Mouse (Mus musculus) spleen, adult 12 weeks (tissue): ENCODE data around the gene Ptprn2.
"Not testable (repeated sequence)": the region's sequence is repeated elsewhere in the genome, so short reads cannot be mapped to it uniquely, and the experiment has no call there.

Experiments used
- DNase-seq: peaks from one replicate; pipeline ENCODE4 v3.0.0; 2022; ENCODE audit warnings: low spot score

Gene Ptprn2

DNA sequence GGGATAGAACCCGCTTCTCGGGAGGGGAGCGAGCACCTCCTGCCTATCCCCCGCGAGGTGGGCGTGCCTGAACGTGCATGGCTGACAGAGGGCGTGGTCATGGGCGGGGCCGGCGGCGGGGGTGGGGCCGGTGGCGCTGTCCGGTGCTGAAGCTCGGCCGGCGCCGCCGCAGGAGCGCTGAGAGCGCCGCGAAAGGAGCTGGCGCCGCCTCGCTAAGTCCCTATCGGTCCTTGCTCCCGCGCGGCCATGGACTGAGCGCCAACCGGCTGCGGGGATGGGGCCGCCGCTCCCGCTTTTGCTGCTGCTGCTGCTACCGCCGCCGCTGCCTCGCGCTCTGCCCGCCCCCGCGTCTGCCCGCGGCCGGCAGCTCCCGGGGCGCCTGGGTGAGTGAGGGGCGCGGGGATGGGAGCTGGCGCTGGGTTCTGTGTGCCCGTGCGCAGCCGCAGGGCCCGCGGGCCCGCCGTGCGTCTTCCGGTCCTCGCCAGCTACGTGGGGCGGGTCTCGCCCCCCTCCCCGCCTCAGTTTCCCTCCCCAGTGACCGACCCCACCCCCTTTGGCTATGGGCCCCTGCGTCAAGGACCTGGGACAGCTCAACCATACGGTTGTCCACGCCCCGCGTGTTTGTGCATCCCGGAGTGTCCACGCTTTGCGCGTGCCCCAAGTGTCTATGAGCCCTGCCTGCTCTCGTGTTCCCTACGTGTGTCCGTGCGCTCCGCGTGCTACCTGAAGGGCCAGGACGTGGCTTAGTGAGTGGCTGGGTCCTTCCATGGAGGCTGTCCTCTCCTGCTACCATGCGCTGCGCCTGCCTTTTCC lies at the start of gene Ptprn2:
Ptprn2 (plus strand) TSS at position 130 of the 813 bp plus-strand sequence.
- DNase-seq = no peak

GRCm38 (mm10) chr12:116436125-116436524 lies 49.4 kb upstream of the Ptprn2 start:
- DNase-seq = no peak

DNA sequence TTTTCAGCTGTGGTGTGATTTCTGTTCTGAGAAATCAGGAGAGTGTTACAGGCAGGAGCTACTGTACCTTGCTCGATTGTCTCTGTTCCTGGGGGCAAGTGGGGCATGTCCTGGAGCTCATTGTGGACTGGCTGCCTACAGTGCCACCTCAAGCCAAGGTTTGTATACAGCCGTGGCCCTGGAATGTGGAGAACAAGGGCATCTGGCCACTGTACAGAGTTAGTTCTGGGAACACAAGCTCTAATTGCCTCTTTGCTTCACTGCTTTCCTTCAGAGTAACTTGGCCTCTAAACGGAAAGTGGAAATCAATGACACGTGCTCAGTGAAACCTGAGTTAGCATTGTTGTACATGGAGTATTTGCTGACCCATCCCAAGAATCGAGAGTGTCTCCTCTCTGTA lies 46.9 kb upstream of the Ptprn2 start:
- no peak for DNase-seq

DNA sequence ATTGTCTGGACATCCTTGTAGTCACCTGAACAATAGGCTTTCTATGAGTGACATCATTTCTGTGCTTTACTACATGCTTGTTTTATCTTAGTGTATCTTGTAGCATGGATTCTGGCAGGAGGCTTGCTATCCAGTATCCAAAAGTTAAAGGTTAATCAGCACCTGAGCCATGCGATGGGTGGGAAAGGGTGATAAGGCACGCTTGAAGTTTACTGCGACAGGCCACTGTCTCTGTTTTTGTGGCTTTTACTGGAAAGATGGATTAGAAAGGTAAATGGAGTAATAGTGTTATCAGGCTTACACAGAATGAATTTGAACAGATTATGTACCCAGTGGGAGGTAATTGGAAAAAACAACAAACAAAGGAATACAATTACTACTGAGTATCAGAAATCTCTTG lies 43.3 kb upstream of the Ptprn2 start:
- no peak for DNase-seq

DNA sequence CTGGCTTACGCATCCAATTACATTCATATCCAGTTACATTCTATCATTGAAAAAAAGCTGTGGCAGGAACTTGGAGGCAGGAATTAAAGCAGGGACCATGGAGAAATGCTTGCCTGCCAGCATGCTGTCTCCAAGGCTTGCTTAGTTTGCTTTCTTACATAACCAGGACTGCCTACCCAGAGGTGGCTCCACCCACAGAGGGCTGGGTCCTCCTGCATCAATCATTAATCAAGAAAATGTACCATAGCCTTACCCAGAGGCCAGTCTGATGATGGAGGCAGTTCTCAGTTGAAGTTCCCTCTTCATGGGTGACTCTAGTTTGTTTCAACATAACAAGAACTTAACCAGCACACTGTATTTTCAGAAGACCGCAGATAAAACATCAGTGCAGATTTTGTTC lies 36.0 kb upstream of the Ptprn2 start:
- no peak for DNase-seq

- no peak for DNase-seq
Measured at GRCm38 (mm10) chr12:116460379-116461065, 25.0 kb upstream of the Ptprn2 start.

DNA sequence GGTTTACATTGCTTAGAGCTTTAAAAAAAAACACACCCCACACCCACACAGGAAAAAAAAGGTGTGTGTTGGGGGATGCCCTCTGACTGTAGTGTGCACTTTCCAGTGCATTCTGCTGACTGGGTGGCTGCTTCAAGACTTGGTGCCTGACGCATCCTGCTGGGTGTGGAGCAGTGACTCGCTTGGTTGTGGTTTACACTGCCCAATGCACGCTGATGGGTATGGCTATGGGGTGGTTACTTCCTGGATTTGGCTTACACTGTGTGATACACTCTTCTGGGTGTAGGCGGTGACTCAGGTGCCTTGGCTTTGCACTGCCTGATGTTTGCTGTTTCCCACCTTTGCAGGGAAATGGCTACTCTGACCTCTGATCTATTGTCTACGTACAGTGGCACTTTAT lies 18.5 kb upstream of the Ptprn2 start:
- no peak for DNase-seq

GRCm38 (mm10) chr12:116468348-116468747 lies 17.2 kb upstream of the Ptprn2 start:
- no peak for DNase-seq

DNA sequence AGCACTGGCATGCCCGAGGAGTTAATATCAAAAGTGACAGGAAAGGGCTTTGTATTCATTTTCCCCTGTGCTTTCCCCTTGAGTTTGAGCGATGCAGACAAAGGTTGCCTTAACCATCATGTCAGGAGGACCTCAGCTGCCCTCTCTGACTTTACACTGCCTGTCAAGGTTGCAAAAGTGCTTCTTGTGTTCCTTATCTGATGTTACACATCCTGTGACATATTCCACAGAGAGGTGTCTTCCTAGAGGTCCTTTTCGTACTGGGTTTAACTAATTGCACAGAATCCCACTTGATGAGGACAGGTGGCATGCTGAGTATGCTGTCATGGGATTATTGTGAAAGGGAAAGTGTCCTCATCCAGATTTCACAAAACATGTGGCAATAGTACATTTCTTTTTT lies 16.4 kb upstream of the Ptprn2 start:
- no peak for DNase-seq

DNA sequence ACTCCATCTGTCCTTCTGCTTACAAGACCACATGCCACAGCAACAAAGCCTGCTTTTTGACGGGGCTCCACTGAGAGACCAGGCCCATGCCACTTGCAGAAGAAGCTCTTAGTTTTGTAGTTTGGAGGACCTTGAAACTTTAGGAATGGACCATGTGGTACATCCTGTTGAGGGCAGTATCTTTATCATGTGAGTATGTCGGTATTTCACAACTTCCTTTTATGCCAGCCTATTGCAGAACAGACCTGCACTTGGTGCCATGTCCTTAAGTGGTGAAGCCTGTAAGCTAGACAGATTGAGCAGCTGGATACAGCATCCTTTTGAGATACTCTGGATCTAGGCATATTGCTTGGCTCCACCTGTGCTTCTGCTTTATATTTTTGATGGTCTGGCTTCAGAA lies 12.3 kb upstream of the Ptprn2 start:
- no peak for DNase-seq

DNA sequence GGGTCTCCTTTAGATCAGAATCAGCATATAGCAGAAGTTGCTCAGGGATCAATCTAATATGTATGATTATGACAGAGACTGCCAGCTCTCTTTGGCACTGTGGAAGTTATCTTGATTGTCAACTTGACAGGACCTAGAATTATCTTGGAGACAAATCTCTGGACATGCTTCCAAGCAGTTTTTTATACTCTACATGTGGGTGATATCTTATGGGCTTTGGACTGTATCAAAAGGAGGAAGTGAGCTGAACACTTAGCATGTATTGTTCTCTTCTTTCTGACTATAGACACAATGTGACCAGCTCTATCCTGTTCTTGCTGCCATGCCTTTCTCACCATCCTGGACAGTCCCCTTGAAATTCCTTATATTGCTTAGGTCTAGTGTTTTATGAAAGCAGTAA lies 11.8 kb upstream of the Ptprn2 start:
- no peak for DNase-seq

- DNase-seq = no peak
Measured at GRCm38 (mm10) chr12:116474676-116475075, 10.8 kb upstream of the Ptprn2 start.

- no peak for DNase-seq
Measured at GRCm38 (mm10) chr12:116478771-116479170, 6.7 kb upstream of the Ptprn2 start.

GRCm38 (mm10) chr12:116481921-116482320 lies 3.6 kb upstream of the Ptprn2 start:
- no peak for DNase-seq

GRCm38 (mm10) chr12:116483581-116483980 lies 1.9 kb upstream of the Ptprn2 start:
- DNase-seq = no peak

DNA sequence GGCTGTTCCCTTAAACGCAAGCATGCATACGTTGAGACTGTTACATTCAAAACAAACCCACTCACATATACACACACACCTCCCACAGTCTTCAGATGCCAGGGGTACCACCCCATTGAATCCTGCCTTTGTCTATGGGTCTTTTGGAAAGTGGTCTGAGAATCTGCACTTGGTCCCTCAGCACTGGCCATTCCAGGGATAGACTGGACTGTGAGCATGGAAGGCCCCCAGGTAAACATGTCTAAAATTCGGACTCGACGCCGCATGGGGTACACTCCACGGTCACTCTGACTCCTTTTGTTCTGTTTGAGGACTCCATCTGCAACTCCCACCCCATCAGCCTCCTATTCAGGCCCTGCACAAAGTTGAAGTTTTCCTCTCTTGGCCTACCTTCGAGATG lies 529 bp upstream of the Ptprn2 start:
- no peak for DNase-seq

GRCm38 (mm10) chr12:116486404-116486730 lies 847 bp downstream of the Ptprn2 start:
- DNase-seq = no peak

GRCm38 (mm10) chr12:116488836-116489235 lies 3.3 kb downstream of the Ptprn2 start:
- DNase-seq = no peak

- no peak for DNase-seq
Measured at GRCm38 (mm10) chr12:116490575-116491356, 5.2 kb downstream of the Ptprn2 start.

GRCm38 (mm10) chr12:116498666-116499065 lies 13.1 kb downstream of the Ptprn2 start:
- DNase-seq = no peak

- no peak for DNase-seq
Measured at GRCm38 (mm10) chr12:116500652-116501051, 15.1 kb downstream of the Ptprn2 start.

DNA sequence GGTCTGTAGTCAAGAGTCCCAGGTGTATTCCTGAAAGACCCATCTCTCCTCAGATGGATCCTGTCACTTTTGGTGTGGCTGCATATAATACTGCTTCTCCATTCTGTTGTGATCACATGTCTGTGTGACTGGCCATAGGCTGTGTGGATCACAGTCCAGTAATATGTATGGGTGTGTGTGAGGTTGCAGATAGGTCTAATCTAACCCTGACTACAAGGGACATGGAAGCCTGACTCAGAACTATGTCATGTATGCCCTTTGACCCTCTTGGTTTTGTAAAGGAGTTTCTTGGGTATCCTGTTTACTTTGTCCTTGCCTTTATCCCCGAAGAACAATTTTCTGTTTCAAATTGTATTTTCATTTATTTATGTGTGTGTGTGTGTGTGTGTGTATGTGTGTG lies 27.0 kb downstream of the Ptprn2 start:
- no peak for DNase-seq

- DNase-seq = not testable (repeated sequence)
Measured at GRCm38 (mm10) chr12:116513788-116514187, 28.3 kb downstream of the Ptprn2 start.
